Mouse (Mus musculus) spleen, adult 2 months (tissue): ENCODE measurements around the gene Arhgap23.

ENCODE experiments used
- CTCF ChIP-seq: fragments of 200-500 bp; IDR thresholded peaks from 2 replicates; pipeline ENCODE4 v1.5.1; 2011; ENCODE audit warnings: mild to moderate bottlenecking, inconsistent platforms; ENCODE audit not compliant: insufficient read depth, insufficient read length, insufficient replicate concordance; ENCODE audit errors: extremely low read depth
- POLR2A ChIP-seq: fragments of 200-500 bp; IDR thresholded peaks from 2 replicates; pipeline ENCODE4 v1.6.1; 2011; ENCODE audit warnings: low read depth, low read length, inconsistent platforms

GRCm38 (mm10) chr11:97462538-97462937 is 47.2 kb downstream of the Arhgap23 start:
- TF ChIP-seq POLR2A (no peak), CTCF (no peak)
